Mouse (Mus musculus) intestine, postnatal 0 days (tissue): ENCODE measurements at regions not wholly inside any gene's neighbourhood (a gene's known extent, or its start where the extent isn't known, plus 50 kb on each side); places are given as distances from the start of the nearest gene placed in this dataset.

Experiments
- ATAC-seq: fragments of 200-750 bp; cut with Nextera tagmentation; 2 replicates; pipeline ENCODE4 v1.8.0; 2017; ENCODE audit warnings: mild to moderate bottlenecking, moderate TSS enrichment, moderate library complexity
- H3K27ac ChIP-seq: fragments of 300-500 bp; sonication (generic); 2 replicates; pipeline ENCODE4 v1.5.1; 2014; ENCODE audit warnings: mild to moderate bottlenecking, low read depth, low read length, moderate library complexity
- H3K27me3 ChIP-seq: fragments of 300-500 bp; sonication (generic); replicated peaks from 2 replicates; pipeline ENCODE4 v1.6.1; 2014; ENCODE audit warnings: low read length, mixed read lengths; ENCODE audit not compliant: control insufficient read depth, insufficient read depth
- H3K36me3 ChIP-seq: fragments of 300-500 bp; sonication (generic); 2 replicates; pipeline ENCODE4 v1.6.1; 2014; ENCODE audit warnings: mild to moderate bottlenecking, moderate library complexity; ENCODE audit not compliant: control insufficient read depth, insufficient read depth
- H3K4me1 ChIP-seq: fragments of 300-500 bp; sonication (generic); replicated peaks from 2 replicates; pipeline ENCODE4 v1.6.1; 2014; ENCODE audit warnings: antibody characterized with exemption, low read length, mixed read lengths; ENCODE audit not compliant: control insufficient read depth, insufficient read depth
- H3K4me2 ChIP-seq: fragments of 300-500 bp; sonication (generic); replicated peaks from 2 replicates; pipeline ENCODE4 v1.6.1; 2014; ENCODE audit warnings: low read depth, mild to moderate bottlenecking, moderate library complexity
- H3K4me3 ChIP-seq: fragments of 300-500 bp; sonication (generic); 2 replicates; pipeline ENCODE4 v1.5.1; 2014; ENCODE audit warnings: low read depth, low read length
- H3K9ac ChIP-seq: fragments of 300-500 bp; sonication (generic); 2 replicates; pipeline ENCODE4 v1.6.1; 2014; ENCODE audit warnings: mild to moderate bottlenecking, low read depth, low read length
- H3K9me3 ChIP-seq: fragments of 300-500 bp; sonication (generic); 2 replicates; pipeline ENCODE4 v1.6.1; 2016; ENCODE audit warnings: mixed run types; ENCODE audit not compliant: control insufficient read depth
- CTCF ChIP-seq: sonication (generic); IDR thresholded peaks from 2 replicates; pipeline ENCODE4 v1.5.1; 2016; ENCODE audit warnings: low read depth, mild to moderate bottlenecking, control low read depth, antibody characterized with exemption, moderate library complexity
- WGBS: fragments of 180-500 bp; shearing (Covaris S2); extraction: QIAGEN DNeasy Blood & Tissue Kit; methylation state at CpG from one replicate; pipeline ENCODE4 v1.1.7; 2014; 5-methylcytosine and 5-hydroxymethylcytosine counted together

DNA sequence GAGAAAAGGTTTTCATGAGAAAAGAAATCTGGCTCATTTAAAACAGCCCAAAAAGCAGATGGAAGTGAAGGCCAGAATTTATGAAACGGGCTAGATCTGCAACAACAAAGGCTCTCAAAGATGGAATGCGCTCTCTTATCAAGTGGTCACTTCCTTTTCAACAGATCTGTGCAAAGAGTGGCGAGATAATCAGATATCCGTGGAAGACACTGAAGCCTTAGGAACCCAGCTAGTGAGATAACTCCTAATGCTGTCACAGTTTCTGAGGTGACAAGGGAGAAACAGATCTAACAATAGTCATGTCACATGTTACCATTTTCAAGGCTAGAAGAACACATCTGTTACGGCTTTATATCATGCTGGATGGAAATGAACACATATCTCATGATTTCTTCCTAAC is 107.1 kb downstream of the Tmco5 start:
- no peak for TF ChIP-seq CTCF
- H3K27ac ChIP-seq: no peak overlapping the region
- H3K4me3 ChIP-seq: no peak overlapping the region

DNA sequence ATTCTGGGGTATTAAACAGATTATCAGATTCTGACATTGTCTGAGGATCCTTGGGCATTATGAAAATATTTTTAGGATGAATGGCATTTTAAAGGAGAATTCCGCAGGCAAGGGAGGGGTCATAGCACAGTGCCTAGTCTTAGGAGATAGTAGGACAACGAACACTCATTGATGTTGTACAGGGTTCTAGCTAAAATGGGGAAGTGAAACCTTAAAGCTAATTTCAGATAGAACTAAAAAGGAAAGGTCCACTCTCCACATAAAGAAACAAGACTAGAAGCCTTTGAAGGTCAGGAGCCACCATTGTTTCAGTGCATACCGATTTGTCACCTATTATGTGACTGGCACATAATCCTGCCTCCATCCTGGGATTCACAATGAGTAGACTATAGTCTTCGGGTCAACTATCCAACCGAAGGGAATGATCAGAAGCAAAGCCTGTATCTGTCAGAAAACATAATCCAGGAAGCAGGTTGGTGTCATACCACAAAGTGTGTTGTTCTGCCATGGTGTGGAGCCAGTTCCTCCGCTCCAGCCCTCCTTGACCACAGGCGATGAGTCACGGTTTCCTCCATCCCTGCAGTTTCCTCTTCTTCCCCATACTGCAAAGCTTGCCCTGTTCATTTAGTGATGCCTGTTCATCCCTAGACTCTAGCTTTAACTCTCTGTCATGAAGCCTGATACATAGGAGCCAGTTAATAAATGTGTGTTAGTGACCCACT is 110.6 kb downstream of the Tmco5 start:
- ATAC-seq: no peak
- no peak overlapping the region for H3K4me2 ChIP-seq

More for the DNA sequence above, 107.1 kb downstream of the Tmco5 start:
- no peaks in the 10 kb centered on the region for H3K36me3 ChIP-seq
- no peaks in the 10 kb centered on the region for H3K9me3 ChIP-seq
- no peaks in the 10 kb centered on the region for H3K4me1 ChIP-seq
- WGBS: 46% methylated on average over 5 of the region's 5 CpGs
- H3K4me2 ChIP-seq: no peak overlapping the region
- no peaks in the 10 kb centered on the region for H3K27me3 ChIP-seq
- H3K9ac ChIP-seq: no peak overlapping the region
- ATAC-seq: no peak

DNA sequence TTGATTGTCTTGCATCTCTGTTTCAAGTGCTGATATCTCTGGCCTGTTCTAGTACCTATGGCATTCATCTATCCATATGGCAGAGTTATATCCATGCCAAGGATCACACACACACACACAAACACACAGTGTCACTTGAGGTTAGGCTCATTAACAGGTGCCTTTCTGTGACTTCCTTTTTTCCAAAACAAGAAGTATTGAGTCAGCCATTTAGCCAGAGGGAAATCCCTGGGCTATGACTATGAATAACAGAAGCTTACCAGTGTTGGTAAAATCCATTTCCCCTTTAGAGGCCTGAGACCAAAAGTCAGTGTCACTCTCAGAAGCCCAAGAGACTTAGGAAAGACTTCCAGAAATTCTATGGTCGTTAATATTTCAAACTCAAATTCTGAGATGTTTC is 111.6 kb downstream of the Tmco5 start:
- H3K9ac ChIP-seq: no peak overlapping the region
- H3K27me3 ChIP-seq: no peaks in the 10 kb centered on the region
- no peaks in the 10 kb centered on the region for H3K4me1 ChIP-seq
- no peaks in the 10 kb centered on the region for H3K36me3 ChIP-seq
- no peaks in the 10 kb centered on the region for H3K9me3 ChIP-seq
- no peak for TF ChIP-seq CTCF
- no peak for ATAC-seq
- H3K4me3 ChIP-seq: no peak overlapping the region
- H3K4me2 ChIP-seq: no peak overlapping the region
- 87% methylated on average over 1 of the region's 1 CpGs for WGBS
- no peak overlapping the region for H3K27ac ChIP-seq

More for the DNA sequence above, 110.6 kb downstream of the Tmco5 start:
- Histone ChIP-seq H3K27me3 (no peaks in the 10 kb centered on the region), H3K27ac (no peak overlapping the region), H3K36me3 (no peaks in the 10 kb centered on the region), H3K9me3 (no peaks in the 10 kb centered on the region), H3K4me1 (no peaks in the 10 kb centered on the region), H3K4me3 (no peak overlapping the region), H3K9ac (no peak overlapping the region)
- WGBS: 89% methylated on average over 8 of the region's 8 CpGs
- TF ChIP-seq CTCF: no peak

DNA sequence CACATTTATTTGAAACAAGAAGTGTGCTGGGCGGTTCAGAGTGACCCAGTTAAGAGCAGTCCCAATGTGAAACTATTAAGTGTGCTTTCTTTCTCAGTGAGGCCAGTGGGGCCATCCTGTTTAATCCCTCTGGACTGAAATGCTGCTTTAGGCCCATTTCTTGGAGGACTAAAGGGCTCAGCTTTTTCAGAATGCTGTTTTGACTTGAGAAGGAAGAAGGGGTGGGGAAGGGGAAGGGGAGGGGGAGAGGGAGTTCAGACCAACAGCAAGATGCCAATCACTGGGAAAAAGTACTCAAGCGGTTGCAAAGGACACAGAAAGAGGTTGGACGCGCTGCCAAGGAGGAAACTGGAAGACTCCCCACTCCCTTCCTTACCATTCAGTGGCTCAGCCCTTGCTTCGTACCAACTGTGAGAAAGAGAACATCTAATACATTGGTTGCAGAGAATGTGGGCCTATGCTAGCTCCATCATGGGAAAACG is 113.1 kb downstream of the Tmco5 start:
- Histone ChIP-seq H3K4me2 (no peak overlapping the region), H3K9ac (no peak overlapping the region), H3K4me3 (no peak overlapping the region), H3K27ac (no peak overlapping the region), H3K4me1 (no peaks in the 10 kb centered on the region), H3K9me3 (no peaks in the 10 kb centered on the region), H3K36me3 (no peaks in the 10 kb centered on the region), H3K27me3 (no peaks in the 10 kb centered on the region)
- no peak for TF ChIP-seq CTCF
- ATAC-seq: no peak
- 83% methylated on average over 6 of the region's 6 CpGs for WGBS

DNA sequence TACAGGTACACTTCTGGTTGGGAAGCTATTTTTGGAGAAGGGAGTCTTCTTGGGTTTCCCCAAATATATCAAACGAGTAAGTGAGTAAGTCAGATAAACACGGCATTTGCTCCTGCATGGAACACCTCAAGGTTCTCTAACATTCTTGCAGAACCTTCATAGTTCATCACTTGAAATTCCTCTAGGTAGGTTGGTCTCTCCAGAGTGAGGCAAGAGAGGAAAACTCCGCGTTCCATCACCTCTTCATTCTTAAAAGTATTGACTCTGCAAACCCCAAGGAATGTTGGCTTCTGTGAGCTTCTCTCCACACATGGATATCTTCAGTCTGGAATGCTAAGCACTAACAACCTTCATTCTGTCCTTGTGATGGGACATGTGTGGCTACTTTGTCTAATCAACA is 115.2 kb downstream of the Tmco5 start:
- no peaks in the 10 kb centered on the region for H3K27me3 ChIP-seq
- no peaks in the 10 kb centered on the region for H3K36me3 ChIP-seq
- H3K4me1 ChIP-seq: no peaks in the 10 kb centered on the region
- no peaks in the 10 kb centered on the region for H3K9me3 ChIP-seq
- no peak overlapping the region for H3K9ac ChIP-seq
- WGBS: 77% methylated on average over 4 of the region's 4 CpGs
- no peak for ATAC-seq
- no peak overlapping the region for H3K4me2 ChIP-seq
- TF ChIP-seq CTCF: no peak
- no peak overlapping the region for H3K27ac ChIP-seq
- no peak overlapping the region for H3K4me3 ChIP-seq

DNA sequence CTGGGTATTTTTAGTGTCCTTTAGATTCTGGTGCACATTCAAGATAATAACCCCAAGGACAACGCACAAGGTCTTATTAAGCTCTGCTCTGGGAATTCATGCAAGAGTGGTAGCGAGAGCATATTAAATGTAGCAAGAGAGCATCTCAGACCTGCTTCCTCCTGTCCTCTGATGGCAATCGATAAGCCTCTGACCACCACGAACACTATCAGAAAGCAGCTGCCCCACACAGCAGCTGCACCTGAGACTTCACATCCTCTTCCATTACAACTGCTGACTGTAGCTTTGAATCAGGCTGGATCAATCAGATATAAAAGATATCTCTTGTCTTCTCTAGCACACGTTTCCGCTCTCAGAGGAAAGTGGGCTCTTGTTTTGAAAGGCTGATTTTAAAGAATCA is 117.8 kb downstream of the Tmco5 start:
- no peak for ATAC-seq
- TF ChIP-seq CTCF: no peak
- WGBS: 87% methylated on average over 6 of the region's 6 CpGs

More for the DNA sequence above, 117.8 kb downstream of the Tmco5 start:
- Histone ChIP-seq H3K27ac (no peak overlapping the region), H3K4me2 (no peak overlapping the region), H3K27me3 (no peaks in the 10 kb centered on the region), H3K4me3 (no peak overlapping the region), H3K9ac (no peak overlapping the region), H3K9me3 (no peaks in the 10 kb centered on the region), H3K4me1 (no peaks in the 10 kb centered on the region), H3K36me3 (no peaks in the 10 kb centered on the region)
